Comparison of ENCODE assay signal across 29 mouse cellular contexts in the genomic region with DNA sequence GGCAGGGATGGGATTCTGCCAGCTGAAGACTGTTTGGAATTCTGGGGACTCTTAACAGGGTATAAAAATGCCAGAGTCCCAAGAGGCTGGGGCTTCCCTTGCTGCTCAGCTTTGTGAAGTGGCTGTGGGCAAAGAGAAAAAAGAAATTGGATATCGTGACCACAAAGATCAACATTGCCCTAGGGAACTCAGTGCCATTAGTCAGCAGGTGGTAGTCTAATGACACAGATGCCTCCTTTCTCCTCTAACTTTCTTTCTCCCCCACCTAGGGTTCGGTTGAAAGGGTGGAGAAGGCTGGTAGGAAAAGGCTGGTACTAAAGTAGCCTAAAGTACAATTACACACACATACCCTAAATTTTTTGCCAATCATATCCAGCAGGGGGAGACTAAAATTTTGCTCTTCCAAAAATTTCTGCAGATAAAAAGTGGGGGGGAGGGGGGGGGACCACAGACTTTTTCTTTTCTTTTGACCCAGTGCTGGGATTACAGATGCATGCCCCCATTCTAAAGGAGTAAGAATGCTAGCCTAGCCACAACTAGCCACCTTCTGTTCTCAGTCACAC.
DNase-seq lines count a peak whose midpoint lies in the region; ATAC-seq and TF ChIP-seq lines count a peak whose summit lies in the region.
"Had no signal": no experiment of that assay in that cellular context is flagged by ENCODE, and none has a peak within 500 bp of the region (broad histone marks: within the 10 kb centered on the region; RNA-seq: fewer than 3 reads in every experiment).

No protein-coding gene starts in this region.

- peak; percentile 13 for TF ChIP-seq CTCF in intestine, postnatal 0 days (IDR thresholded peaks at IDR 0.05; ENCODE audit: low read depth)

- DNase-seq in 3134 (ENCODE audit: extremely low read depth, insufficient read length, low spot score) (peak; percentile 20), 416B (ENCODE audit: low read depth) (peak; percentile 62)
- DNase-seq in fibroblast of lung, adult 2 months (ENCODE audit: low read depth) = peak; percentile 8
- DNase-seq in thymus, postnatal 0 days (ENCODE audit: low spot score) = no peak
- no peak for DNase-seq in right cerebral cortex, postnatal 14 days
- DNase-seq: adrenal gland, postnatal 10 days; cerebellum, adult 18-20 months; cerebellum, postnatal 36 days; embryo, embryonic 11 days; gastrocnemius, postnatal 10 days; heart, adult 18-20 months; heart, postnatal 36 days; kidney, adult 9 months; kidney, postnatal 14 days; liver, embryonic 13.5 days; retina, postnatal 1 day; right cerebral cortex, postnatal 4 days; thymus, postnatal 4 days had no signal

- H3K9me3 ChIP-seq in intestine, postnatal 0 days (ENCODE audit: control insufficient read depth) = no peaks in the 10 kb centered on the region
- no peaks in the 10 kb centered on the region for H3K9me3 ChIP-seq in intestine, embryonic 16.5 days (ENCODE audit: control insufficient read depth, low read length)
- H3K9me3 ChIP-seq: embryonic facial prominence, embryonic 13.5 days; forebrain, embryonic 13.5 days; heart, embryonic 15.5 days; hindbrain, embryonic 13.5 days; liver, embryonic 13.5 days; midbrain, embryonic 12.5 days had no signal

- 0 out of 2 replicates have a peak, but pooled peaks cover 4% of the 10 kb centered on the region for H3K36me3 ChIP-seq in intestine, postnatal 0 days (ENCODE audit: control insufficient read depth, insufficient read depth)
- H3K36me3 ChIP-seq in intestine, embryonic 16.5 days (ENCODE audit: control insufficient read depth, insufficient read depth, low read length) = peaks cover 3% of the 10 kb centered on the region; the same call in 1 of the 2 replicates

- H3K27ac ChIP-seq in intestine, postnatal 0 days (ENCODE audit: low read depth, low read length) = no peak overlapping the region
- no peak overlapping the region for H3K27ac ChIP-seq in intestine, embryonic 16.5 days (ENCODE audit: low read length)
- H3K27ac ChIP-seq: embryonic facial prominence, embryonic 13.5 days; heart, embryonic 15.5 days; hindbrain, embryonic 13.5 days; liver, embryonic 13.5 days; midbrain, embryonic 12.5 days had no signal

- no peak overlapping the region for H3K9ac ChIP-seq in intestine, postnatal 0 days (ENCODE audit: low read depth, low read length)
- H3K9ac ChIP-seq in intestine, embryonic 16.5 days (ENCODE audit: low read depth, low read length) = no peak overlapping the region
- H3K9ac ChIP-seq: embryonic facial prominence, embryonic 13.5 days; forebrain, embryonic 13.5 days; heart, embryonic 15.5 days; hindbrain, embryonic 13.5 days; liver, embryonic 13.5 days; lung, embryonic 14.5 days; midbrain, embryonic 12.5 days had no signal

- H3K27me3 ChIP-seq in intestine, postnatal 0 days (replicated peaks; ENCODE audit: control insufficient read depth, insufficient read depth, low read length) = no peaks in the 10 kb centered on the region
- no peaks in the 10 kb centered on the region for H3K27me3 ChIP-seq in intestine, embryonic 16.5 days (replicated peaks; ENCODE audit: control insufficient read depth, insufficient read depth, low read length)
- H3K27me3 ChIP-seq: embryonic facial prominence, embryonic 13.5 days; forebrain, embryonic 13.5 days; heart, embryonic 15.5 days; hindbrain, embryonic 13.5 days; liver, embryonic 13.5 days; midbrain, embryonic 12.5 days had no signal

- no peaks in the 10 kb centered on the region for H3K4me1 ChIP-seq in intestine, postnatal 0 days (replicated peaks; ENCODE audit: control insufficient read depth, insufficient read depth, low read length)
- no peaks in the 10 kb centered on the region for H3K4me1 ChIP-seq in intestine, embryonic 16.5 days (ENCODE audit: control insufficient read depth, insufficient read depth, low read length)
- H3K4me1 ChIP-seq: embryonic facial prominence, embryonic 13.5 days; heart, embryonic 15.5 days; hindbrain, embryonic 13.5 days; liver, embryonic 13.5 days had no signal

- ATAC-seq in intestine, postnatal 0 days = no peak
- ATAC-seq in intestine, embryonic 16.5 days = no peak
- ATAC-seq: activated CD4-positive, CD25-positive, alpha-beta regulatory T cell, adult 4 months; inflammation-experienced regulatory T-cells, adult 6 months had no signal

- H3K4me3 ChIP-seq in intestine, postnatal 0 days (ENCODE audit: low read depth, low read length) = no peak overlapping the region
- no peak overlapping the region for H3K4me3 ChIP-seq in intestine, embryonic 16.5 days (ENCODE audit: low read length)
- H3K4me3 ChIP-seq: embryonic facial prominence, embryonic 13.5 days; erythroblast, embryonic 14.5 days; forebrain, embryonic 13.5 days; heart, embryonic 15.5 days; hindbrain, embryonic 13.5 days; liver, embryonic 13.5 days; midbrain, embryonic 12.5 days had no signal

- 85% methylated on average over 2 of the region's 2 CpGs for WGBS in intestine, postnatal 0 days
- 95% methylated on average over 2 of the region's 2 CpGs for WGBS in intestine, embryonic 16.5 days

- H3K4me2 ChIP-seq in intestine, postnatal 0 days (replicated peaks; ENCODE audit: low read depth) = no peak overlapping the region
- H3K4me2 ChIP-seq in intestine, embryonic 16.5 days (ENCODE audit: low read depth, low read length) = no peak overlapping the region
- H3K4me2 ChIP-seq: embryonic facial prominence, embryonic 13.5 days; forebrain, embryonic 13.5 days; heart, embryonic 15.5 days; hindbrain, embryonic 13.5 days; liver, embryonic 13.5 days; lung, embryonic 14.5 days; midbrain, embryonic 12.5 days had no signal

Comparison
In these comparisons a context has a peak if more than half of its experiments do, and no peak if none do; other contexts are left out.
1. DNase-seq: peak in 3134 (single experiment), 416B (single experiment) and fibroblast of lung, adult 2 months (single experiment); none in thymus, postnatal 0 days (single experiment) and right cerebral cortex, postnatal 14 days (single experiment).